Mouse (Mus musculus) lung, postnatal 0 days (tissue): ENCODE results near the gene Ckmt1.

ENCODE experiments used
- CTCF ChIP-seq: IDR thresholded peaks from 2 replicates; pipeline ENCODE4 v1.5.1; 2016; ENCODE audit warnings: antibody characterized with exemption, mild to moderate bottlenecking
- EP300 ChIP-seq: IDR thresholded peaks from 2 replicates; pipeline ENCODE4 v1.6.1; 2016; ENCODE audit warnings: antibody characterized with exemption, mild to moderate bottlenecking, control low read depth

DNA sequence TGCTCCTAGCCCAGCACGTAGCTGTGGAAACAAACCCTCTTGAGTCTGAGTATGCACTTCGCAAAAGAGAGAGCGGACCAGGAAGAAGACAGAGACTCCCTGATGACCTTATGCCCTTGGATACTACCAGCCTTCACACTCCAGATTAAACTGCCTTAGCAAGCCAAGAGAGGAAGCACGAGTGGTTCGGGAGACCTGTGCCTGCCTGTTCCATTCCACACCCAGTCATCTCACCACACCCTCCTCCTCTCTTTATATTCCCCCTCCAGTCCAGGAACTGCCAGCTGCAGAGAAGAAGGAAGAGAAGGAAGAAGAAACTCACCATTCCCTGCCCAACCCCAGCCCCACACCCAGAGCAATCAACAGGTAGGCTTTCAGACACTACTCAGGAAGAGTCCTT lies at the start of gene Ckmt1:
- TF ChIP-seq CTCF = no peak
- TF ChIP-seq EP300 = no peak
